Mouse (Mus musculus) CH12.LX (cell line): ENCODE measurements around the gene Rnf208. TPM values are rescaled to one million over a fixed set of nuclear protein-coding genes. Genes with fewer than 3 reads are reported as not detected.

Experiments used
- DNase-seq: peaks from one replicate; pipeline ENCODE4 v3.0.0-alpha.2; 2013; ENCODE audit errors: extremely low read depth
- H3K27ac ChIP-seq: 2 replicates; pipeline ENCODE4 v1.5.1; 2012; ENCODE audit warnings: low read depth, mild to moderate bottlenecking, control low read depth, moderate library complexity; ENCODE audit not compliant: insufficient read depth
- H3K27me3 ChIP-seq: replicated peaks from 2 replicates; pipeline ENCODE3; 2012; ENCODE audit warnings: inconsistent platforms
- H3K36me3 ChIP-seq, 2 experiments: replicated peaks in 1 of 2; 2 replicates each; pipeline versions ENCODE3 to v1.6.1; 2012; ENCODE audit warnings: inconsistent platforms in 1 of 2, low read length in 1 of 2, mild to moderate bottlenecking in 1 of 2, mixed read lengths in 1 of 2, moderate library complexity in 1 of 2; ENCODE audit not compliant: control insufficient read depth in 1 of 2, insufficient read depth in 1 of 2
- H3K4me1 ChIP-seq, 2 experiments: 2 replicates each; pipeline ENCODE4 v1.6.1; 2012; ENCODE audit warnings: inconsistent platforms in 1 of 2, moderate library complexity in 1 of 2; ENCODE audit not compliant: insufficient read depth in 2 of 2, control insufficient read depth in 1 of 2
- H3K4me2 ChIP-seq: 2 replicates; pipeline ENCODE4 v1.6.1; 2012; ENCODE audit warnings: low read depth, mild to moderate bottlenecking, control low read depth; ENCODE audit not compliant: poor library complexity, insufficient read depth, severe bottlenecking
- H3K4me3 ChIP-seq, 3 experiments: fragments of 150-350 bp in 1 of 3; sonication (generic) in 1 of 3; replicated peaks in 1 of 3; 2 replicates each; pipeline versions ENCODE3 to v1.5.1; 2011 to 2012; ENCODE audit warnings: low read depth in 2 of 3, low read length in 2 of 3, mild to moderate bottlenecking in 2 of 3, moderate library complexity in 2 of 3, control low read depth in 1 of 3, improper control_type of control experiment in 1 of 3, inconsistent platforms in 1 of 3, mixed read lengths in 1 of 3; ENCODE audit not compliant: poor library complexity in 1 of 3
- H3K79me2 ChIP-seq: replicated peaks from 2 replicates; pipeline ENCODE4 v1.6.1; 2012; ENCODE audit warnings: mild to moderate bottlenecking, moderate library complexity; ENCODE audit not compliant: control insufficient read depth, poor library complexity, insufficient read depth, severe bottlenecking; ENCODE audit errors: extremely low read depth
- H3K9ac ChIP-seq: 2 replicates; pipeline ENCODE4 v1.6.1; 2012; ENCODE audit warnings: low read depth, mild to moderate bottlenecking, control low read depth, moderate library complexity; ENCODE audit not compliant: insufficient read depth
- H3K9me3 ChIP-seq: replicated peaks from 2 replicates; pipeline ENCODE3; 2012; ENCODE audit warnings: low read length, inconsistent platforms, mixed read lengths
- BHLHE40 ChIP-seq: IDR thresholded peaks from 2 replicates; pipeline ENCODE4 v1.6.1; 2011; ENCODE audit warnings: mild to moderate bottlenecking, low read depth, low read length, improper control_type of control experiment
- CHD1 ChIP-seq: IDR thresholded peaks from 2 replicates; pipeline ENCODE4 v1.6.1; 2012; ENCODE audit warnings: low read depth, low read length, improper control_type of control experiment, inconsistent platforms
- CTCF ChIP-seq, 2 experiments: IDR thresholded peaks in 1 of 2; conservative IDR thresholded peaks in 1 of 2; 2 replicates each; pipeline ENCODE4 v1.5.1; 2011 to 2012; ENCODE audit warnings: low read depth in 2 of 2, low read length in 2 of 2, improper control_type of control experiment in 1 of 2, inconsistent platforms in 1 of 2, mild to moderate bottlenecking in 1 of 2, moderate library complexity in 1 of 2
- E2F4 ChIP-seq: IDR thresholded peaks from 2 replicates; pipeline ENCODE4 v1.6.1; 2011; ENCODE audit warnings: low read depth, low read length, improper control_type of control experiment; ENCODE audit not compliant: insufficient replicate concordance
- ELF1 ChIP-seq: IDR thresholded peaks from 2 replicates; pipeline ENCODE4 v1.6.1; 2014; ENCODE audit warnings: low read depth, mild to moderate bottlenecking, inconsistent platforms, low read length, improper control_type of control experiment
- EP300 ChIP-seq: IDR thresholded peaks from 2 replicates; pipeline ENCODE4 v1.6.1; 2011; ENCODE audit warnings: low read length, improper control_type of control experiment
- ETS1 ChIP-seq: conservative IDR thresholded peaks from 2 replicates; pipeline ENCODE4 v1.6.1; 2012; ENCODE audit warnings: low read depth, mild to moderate bottlenecking, inconsistent platforms, low read length, improper control_type of control experiment, moderate library complexity
- HCFC1 ChIP-seq: IDR thresholded peaks from 2 replicates; pipeline ENCODE4 v1.6.1; 2012; ENCODE audit warnings: low read depth, mild to moderate bottlenecking, inconsistent platforms, low read length, improper control_type of control experiment
- IRF4 ChIP-seq: IDR thresholded peaks from 2 replicates; pipeline ENCODE4 v1.6.1; 2014; ENCODE audit warnings: low read depth, mild to moderate bottlenecking, inconsistent platforms, low read length, improper control_type of control experiment
- JUN ChIP-seq: IDR thresholded peaks from 2 replicates; pipeline ENCODE4 v1.6.1; 2011; ENCODE audit warnings: low read depth, mild to moderate bottlenecking, low read length, improper control_type of control experiment, moderate library complexity; ENCODE audit not compliant: insufficient read depth
- MEF2A ChIP-seq: IDR thresholded peaks from 2 replicates; pipeline ENCODE4 v1.6.1; 2014; ENCODE audit warnings: low read depth, mild to moderate bottlenecking, inconsistent platforms, low read length, improper control_type of control experiment, borderline replicate concordance
- MXI1 ChIP-seq: IDR thresholded peaks from 2 replicates; pipeline ENCODE4 v1.6.1; 2011; ENCODE audit warnings: mild to moderate bottlenecking, low read depth, low read length, improper control_type of control experiment
- MYC ChIP-seq: IDR thresholded peaks from 2 replicates; pipeline ENCODE4 v1.6.1; 2011; ENCODE audit warnings: low read depth, mild to moderate bottlenecking, improper control_type of control experiment, low read length
- NELFE ChIP-seq: IDR thresholded peaks from 2 replicates; pipeline ENCODE4 v1.6.1; 2011; ENCODE audit warnings: low read depth, low read length, improper control_type of control experiment
- NRF1 ChIP-seq: IDR thresholded peaks from 2 replicates; pipeline ENCODE4 v1.6.1; 2014; ENCODE audit warnings: low read depth, mild to moderate bottlenecking, inconsistent platforms, low read length, improper control_type of control experiment, moderate library complexity
- POLR2AphosphoS2 ChIP-seq: IDR thresholded peaks from 2 replicates; pipeline ENCODE4 v1.6.1; 2011; ENCODE audit warnings: low read depth, low read length, improper control_type of control experiment
- RAD21 ChIP-seq: IDR thresholded peaks from 2 replicates; pipeline ENCODE4 v1.6.1; 2011; ENCODE audit warnings: low read depth, mild to moderate bottlenecking, low read length, improper control_type of control experiment, moderate library complexity
- SMC3 ChIP-seq: IDR thresholded peaks from 2 replicates; pipeline ENCODE4 v1.6.1; 2011; ENCODE audit warnings: low read depth, low read length, improper control_type of control experiment
- TCF12 ChIP-seq: IDR thresholded peaks from 2 replicates; pipeline ENCODE4 v1.6.1; 2014; ENCODE audit warnings: low read depth, mild to moderate bottlenecking, inconsistent platforms, low read length, improper control_type of control experiment
- USF1 ChIP-seq: IDR thresholded peaks from 2 replicates; pipeline ENCODE4 v1.6.1; 2014; ENCODE audit warnings: low read depth, mild to moderate bottlenecking, inconsistent platforms, low read length, improper control_type of control experiment
- USF2 ChIP-seq: conservative IDR thresholded peaks from 2 replicates; pipeline ENCODE4 v1.6.1; 2011; ENCODE audit warnings: low read depth, low read length, improper control_type of control experiment
- ZMIZ1 ChIP-seq: IDR thresholded peaks from 2 replicates; pipeline ENCODE4 v1.6.1; 2012; ENCODE audit warnings: low read depth, mild to moderate bottlenecking, inconsistent platforms, low read length, improper control_type of control experiment
- ZNF384 ChIP-seq: IDR thresholded peaks from 2 replicates; pipeline ENCODE4 v1.6.1; 2012; ENCODE audit warnings: low read depth, low read length, improper control_type of control experiment, inconsistent platforms
- dilution Hi-C: fragments of 300-500 bp; cut with MboI; formaldehyde crosslinking; loops from 2 replicates; pipeline ENCODE4 v1.14.3; 2020; ENCODE audit warnings: low sequenced_read_pairs; ENCODE audit not compliant: extremely low pct_unique_long_range_greater_than_20kb, extremely low pct_ligation_motif_present
- in situ Hi-C: fragments of 300-500 bp; cut with MboI; formaldehyde crosslinking; loops from 3 replicates; pipeline ENCODE4 v1.14.3; 2019; ENCODE audit warnings: low sequenced_read_pairs, low pct_ligation_motif_present, low pct_unique_long_range_greater_than_20kb, mixed read lengths
- polyA plus RNA-seq: library from polyadenylated mRNA; unstranded; fragments of >175 nt; gene quantifications from 2 replicates; pipeline ENCODE4 v1.2.1, GENCODE M21; 2012; ENCODE audit warnings: low read depth; ENCODE audit not compliant: insufficient read length
- total RNA-seq, 2 experiments: library from RNA; depleted of rRNA; stranded (reverse); fragments of 300-350 nt in 1 of 2; fragments of >200 nt in 1 of 2; gene quantifications; 2 replicates each; pipeline ENCODE4 v1.2.3; 2012 to 2014

The Rnf208 gene
- total and polyA plus RNA-seq, 3 experiments, result 0.34 to 1.7 (median 1.4) TPM

DNA sequence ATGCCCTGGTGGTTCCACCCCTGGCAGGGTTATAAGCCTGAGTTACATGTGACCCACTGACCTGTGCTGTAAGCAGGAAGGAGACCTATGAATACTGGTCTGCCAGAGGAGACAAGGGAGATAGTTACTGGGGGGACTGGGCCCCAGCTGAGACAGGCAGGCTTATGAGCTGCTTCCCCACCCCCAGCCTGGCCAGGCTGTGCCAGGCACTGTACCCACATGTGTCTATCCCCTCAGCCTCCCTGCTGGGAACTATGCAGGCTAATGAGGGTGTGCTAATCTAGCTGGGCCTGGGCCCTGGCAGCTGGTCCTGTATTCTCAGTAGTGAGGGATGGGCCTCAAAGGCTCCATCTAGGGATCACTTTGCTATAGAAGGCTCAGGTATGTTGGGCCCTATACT, 25.2 kb downstream of the Rnf208 start:
- Histone ChIP-seq H3K27me3 (no peaks in the 10 kb centered on the region), H3K9ac (no peak overlapping the region), H3K4me1 (peaks cover 23 to 76% of the 10 kb centered on the region in 2 experiments), H3K4me3 (no peak overlapping the region), H3K9me3 (no peaks in the 10 kb centered on the region), H3K79me2 (peaks cover 18% of the 10 kb centered on the region), H3K27ac (no peak overlapping the region), H3K4me2 (no peak overlapping the region), H3K36me3 (peaks cover 8 to 42% of the 10 kb centered on the region in 2 experiments)
- no peak for DNase-seq
- dilution Hi-C loops, result no loop called here
- TF ChIP-seq ETS1 (no peak), JUN (no peak), CHD1 (no peak), USF1 (no peak), RAD21 (no peak), CTCF (conservative IDR thresholded peaks at IDR 0.05 in 1 of 2, IDR thresholded peaks at IDR 0.05 in 1 of 2; ENCODE audit: low read depth in 2 of 2, low read length in 2 of 2) (no peak; a peak in 1 of 4 replicates), POLR2AphosphoS2 (no peak), MYC (no peak), NRF1 (no peak), BHLHE40 (no peak), SMC3 (no peak), ELF1 (no peak), ZMIZ1 (no peak), MEF2A (no peak), USF2 (no peak), E2F4 (no peak), HCFC1 (no peak), TCF12 (no peak), NELFE (no peak)
- in situ Hi-C loops, result no loop called here

DNA sequence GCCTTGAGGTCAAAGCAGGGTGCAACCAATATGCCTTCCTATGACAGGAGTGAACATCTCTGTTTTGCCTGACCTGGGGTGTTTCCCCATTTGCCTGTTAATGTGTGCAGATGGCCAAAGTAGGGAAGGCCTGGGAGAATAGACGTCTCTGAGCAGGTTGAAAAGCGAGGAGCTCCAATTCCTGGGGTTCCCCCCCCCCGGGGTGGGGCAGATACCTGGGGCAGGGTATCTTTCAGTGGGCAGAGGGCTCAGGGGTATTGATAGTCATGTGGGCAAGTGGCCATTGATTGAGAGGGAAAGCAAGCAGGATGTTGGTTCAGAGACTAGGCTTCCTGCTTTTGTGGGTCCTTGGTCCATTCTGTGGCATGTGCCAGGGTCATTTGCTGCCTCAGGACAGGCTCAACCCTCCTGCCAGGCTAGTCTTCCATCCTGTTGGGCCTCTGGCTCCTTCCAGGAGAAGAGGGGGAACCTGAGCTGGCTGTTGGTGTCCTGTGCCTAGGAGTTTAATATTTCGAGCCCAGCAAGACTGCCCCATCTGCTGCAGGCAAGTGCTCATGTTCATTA, 25.8 kb downstream of the Rnf208 start:
- dilution Hi-C loops (no loop called here), in situ Hi-C loops (no loop called here)
- Histone ChIP-seq H3K79me2 (peaks cover 21% of the 10 kb centered on the region), H3K27me3 (no peaks in the 10 kb centered on the region), H3K27ac (no peak overlapping the region), H3K4me1 (peaks cover 23 to 76% of the 10 kb centered on the region in 2 experiments), H3K36me3 (peaks cover 8 to 42% of the 10 kb centered on the region in 2 experiments), H3K4me3 (no peak overlapping the region), H3K9ac (no peak overlapping the region), H3K4me2 (no peak overlapping the region; the same call in 1 of the 2 replicates), H3K9me3 (no peaks in the 10 kb centered on the region)
- no peak for TF ChIP-seq ZNF384
- no peak for TF ChIP-seq IRF4
- TF ChIP-seq NRF1, result no peak
- TF ChIP-seq MXI1, result no peak
- no peak for TF ChIP-seq EP300
- no peak for DNase-seq
